Mouse (Mus musculus) testis, postnatal 14 days (tissue): ENCODE data around the gene Hoxd9.

ENCODE experiments used
- DNase-seq: peaks from one replicate; pipeline ENCODE4 v3.0.0; 2021; ENCODE audit warnings: low spot score

Gene Hoxd9

DNA sequence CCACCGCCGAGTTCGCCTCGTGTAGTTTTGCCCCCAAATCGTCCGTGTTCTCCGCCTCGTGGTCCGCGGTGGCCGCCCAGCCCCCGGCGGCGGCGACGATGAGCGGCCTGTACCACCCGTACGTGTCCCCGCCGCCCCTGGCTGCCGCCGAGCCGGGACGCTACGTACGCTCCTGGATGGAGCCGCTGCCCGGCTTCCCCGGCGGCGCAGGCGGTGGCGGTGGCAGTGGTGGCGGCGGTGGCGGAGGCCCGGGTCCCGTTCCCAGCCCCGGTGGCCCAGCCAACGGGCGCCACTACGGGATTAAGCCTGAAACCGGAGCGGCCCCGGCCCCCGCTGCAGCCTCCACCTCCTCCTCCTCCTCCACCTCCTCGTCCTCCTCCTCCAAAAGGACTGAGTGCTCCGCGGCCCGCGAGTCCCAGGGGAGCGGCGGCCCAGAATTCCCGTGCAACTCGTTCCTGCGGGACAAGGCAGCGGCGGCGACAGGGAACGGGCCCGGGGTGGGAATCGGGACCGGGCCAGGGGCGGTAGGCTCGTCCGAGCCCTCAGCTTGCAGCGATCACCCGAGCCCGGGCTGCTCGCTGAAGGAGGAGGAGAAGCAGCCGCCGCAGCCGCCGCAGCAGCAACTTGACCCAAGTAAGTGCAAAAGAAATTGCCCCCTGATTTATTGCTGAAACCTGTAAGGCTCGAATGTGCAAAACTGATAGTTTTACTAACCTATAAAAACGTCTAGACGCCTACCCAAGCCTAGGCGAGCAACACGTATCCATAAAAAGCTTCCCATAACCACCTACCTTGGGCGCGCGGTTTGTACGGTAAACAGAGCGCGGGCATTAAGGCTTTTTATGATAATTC is 900 bp downstream of the Hoxd9 start:
- DNase-seq: no peak

- DNase-seq: no peak
Observed at GRCm38 (mm10) chr2:74699053-74699430, 1.5 kb downstream of the Hoxd9 start.

GRCm38 (mm10) chr2:74699664-74700545 is 2.4 kb downstream of the Hoxd9 start:
- no peak for DNase-seq

- no peak for DNase-seq
Observed at GRCm38 (mm10) chr2:74700546-74701112, 3.1 kb downstream of the Hoxd9 start.

GRCm38 (mm10) chr2:74701949-74702819 is 4.7 kb downstream of the Hoxd9 start:
- peak; percentile 70 for DNase-seq

DNA sequence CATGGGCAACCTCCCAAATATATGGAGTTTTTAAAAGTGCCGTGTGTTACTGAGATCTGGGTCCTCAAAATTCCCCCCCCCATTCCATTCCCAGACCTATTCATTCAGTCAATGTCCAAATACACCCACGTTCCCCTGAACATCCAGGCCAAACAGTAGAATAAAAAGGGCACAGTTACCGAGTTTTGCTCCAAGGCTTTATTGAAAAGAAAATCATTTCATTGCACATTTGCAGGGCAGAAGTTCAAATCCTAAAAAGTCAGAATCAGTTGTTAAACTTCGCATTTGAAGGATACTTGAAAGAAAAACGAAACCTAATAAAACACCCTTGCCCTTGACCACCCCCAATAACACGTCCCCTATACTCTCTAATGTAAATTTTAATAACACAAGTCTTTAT is 5.3 kb downstream of the Hoxd9 start:
- DNase-seq: no peak

GRCm38 (mm10) chr2:74703317-74703716 is 5.8 kb downstream of the Hoxd9 start:
- no peak for DNase-seq

DNA sequence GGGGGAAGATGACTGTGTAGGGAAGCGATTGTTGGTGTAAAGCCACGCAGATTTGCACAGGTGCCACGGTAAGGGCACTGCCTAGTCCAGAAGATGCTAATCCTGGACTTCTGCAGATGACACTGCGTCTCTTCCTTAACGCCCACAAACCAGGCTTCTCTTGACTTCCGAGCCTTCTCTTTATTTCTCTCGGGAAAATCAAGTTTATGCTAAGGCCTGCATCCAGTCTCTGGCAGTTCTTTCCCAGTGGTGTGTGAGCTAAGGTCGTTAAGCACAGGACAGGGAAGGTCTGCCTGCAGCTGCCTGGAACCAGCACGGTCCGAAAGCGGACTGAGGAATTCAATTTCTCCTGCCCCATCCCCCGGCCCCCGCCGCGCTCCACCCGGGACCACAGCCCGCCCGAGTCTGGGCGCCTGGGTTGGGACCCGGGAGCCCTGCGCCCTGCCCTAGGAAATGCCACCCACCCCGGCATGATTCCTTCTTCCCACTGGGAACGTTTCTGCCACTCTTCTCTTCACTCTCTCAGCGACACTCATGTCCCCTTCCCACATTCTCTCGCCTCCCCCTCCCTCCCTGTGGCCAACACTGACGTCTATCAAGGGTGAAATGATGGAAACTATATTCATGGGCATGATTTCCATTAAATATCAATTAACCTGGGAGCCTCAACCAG is 6.3 kb downstream of the Hoxd9 start:
- DNase-seq: no peak

DNA sequence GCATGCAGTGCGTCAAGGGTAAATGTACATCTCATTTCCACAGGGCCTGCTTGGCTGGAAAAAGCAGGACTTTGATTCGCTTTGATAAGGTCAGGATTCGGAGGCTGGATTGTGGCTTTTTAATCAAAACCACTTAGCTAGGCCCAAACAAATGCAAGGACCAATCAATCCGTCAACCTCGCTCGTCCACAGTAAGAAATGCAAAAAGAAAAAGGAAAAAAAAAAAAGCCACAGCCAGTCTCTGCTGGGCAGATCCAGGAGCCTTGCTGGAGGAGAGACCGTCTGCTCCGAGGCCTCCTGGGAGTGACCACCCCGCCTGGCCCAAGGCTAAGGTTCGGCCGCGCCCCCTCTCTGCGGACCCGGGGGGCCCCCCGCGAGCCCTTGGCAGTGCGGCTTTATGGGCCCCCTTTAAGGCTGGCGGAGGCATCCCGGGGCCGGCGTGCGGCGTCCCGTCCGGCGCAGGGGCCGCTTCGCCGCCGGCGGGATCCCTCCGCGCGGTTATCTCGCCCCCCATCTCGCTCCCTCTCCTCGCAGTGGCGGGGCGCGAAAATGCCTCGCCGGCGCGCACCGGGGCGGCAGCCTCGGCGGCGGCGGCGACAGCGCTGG is 7.0 kb downstream of the Hoxd9 start, which contains the start of gene Hoxd8:
Hoxd8 (plus strand) TSS at position 223 of the 606 bp plus-strand sequence.
- DNase-seq: peak; percentile 89

DNA sequence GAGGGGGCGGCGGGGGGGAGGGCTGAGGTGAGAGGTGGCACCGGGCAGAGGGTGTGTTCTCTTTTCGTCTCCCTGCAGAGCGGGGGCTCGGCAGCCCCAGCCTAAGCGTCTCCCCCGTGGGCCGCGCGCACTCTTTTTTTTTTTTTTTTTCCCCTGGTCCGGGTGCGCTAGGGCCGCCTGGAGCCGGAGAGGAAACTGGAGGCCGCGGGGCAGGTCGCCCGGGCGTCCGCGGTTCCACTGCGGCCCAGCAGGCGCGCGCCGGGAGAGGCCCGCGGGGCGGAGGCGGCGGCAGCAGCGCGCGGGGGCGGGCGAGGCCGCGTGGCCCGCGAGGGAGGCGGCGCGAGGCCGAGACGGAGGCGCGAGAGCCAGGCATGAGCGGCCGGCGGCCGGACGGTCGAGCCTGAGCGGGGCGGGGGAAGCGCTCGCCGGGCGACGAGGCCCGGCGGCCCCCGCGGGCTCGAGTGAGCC is 7.5 kb downstream of the Hoxd9 start:
- DNase-seq: peak; percentile 78

DNA sequence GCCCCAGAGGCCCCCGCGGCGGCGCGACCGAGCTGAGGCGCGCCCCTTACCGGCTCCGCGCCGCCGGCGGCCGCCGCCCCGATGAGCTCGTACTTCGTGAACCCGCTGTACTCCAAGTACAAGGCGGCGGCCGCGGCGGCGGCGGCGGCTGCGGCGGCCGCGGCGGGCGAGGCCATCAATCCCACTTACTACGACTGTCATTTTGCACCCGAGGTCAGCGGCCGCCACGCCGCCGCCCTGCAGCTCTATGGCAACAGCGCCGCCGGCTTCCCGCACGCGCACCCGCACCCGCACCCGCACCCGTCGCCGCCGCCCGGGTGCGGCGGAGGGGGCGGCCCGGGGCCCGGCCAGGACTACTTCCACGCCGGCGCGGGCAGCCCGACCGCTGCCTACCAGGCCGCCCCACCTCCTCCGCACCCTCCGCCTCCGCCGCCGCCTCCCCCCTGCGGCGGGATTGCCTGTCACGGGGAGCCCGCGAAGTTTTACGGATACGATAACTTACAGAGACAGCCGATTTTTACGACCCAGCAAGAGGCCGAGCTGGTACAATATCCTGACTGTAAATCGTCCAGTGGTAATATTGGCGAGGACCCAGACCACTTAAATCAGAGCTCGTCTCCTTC is 8.1 kb downstream of the Hoxd9 start:
- DNase-seq: peak; percentile 71

DNA sequence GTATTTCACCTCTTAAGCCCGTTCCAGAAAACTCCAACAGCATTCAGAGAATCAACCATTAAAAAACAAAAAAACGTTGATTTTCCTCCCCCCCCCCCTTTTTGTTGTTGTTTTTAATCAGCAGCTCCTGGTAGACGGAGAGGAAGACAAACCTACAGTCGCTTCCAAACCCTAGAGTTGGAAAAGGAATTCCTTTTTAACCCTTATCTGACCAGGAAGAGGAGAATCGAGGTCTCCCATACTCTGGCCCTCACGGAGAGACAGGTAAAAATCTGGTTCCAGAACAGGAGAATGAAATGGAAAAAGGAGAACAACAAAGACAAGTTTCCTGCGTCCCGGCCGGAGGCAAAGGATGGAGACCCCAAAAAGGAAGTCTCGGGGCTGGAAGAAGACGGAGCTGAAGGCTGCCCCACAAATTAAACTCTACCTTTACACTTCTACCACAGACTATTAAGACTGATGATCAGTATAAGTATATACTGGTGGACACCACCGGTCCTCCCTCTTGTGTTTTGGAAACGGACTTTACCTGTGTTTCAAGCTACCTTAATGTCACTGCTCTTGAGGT is 8.9 kb downstream of the Hoxd9 start:
- DNase-seq: no peak

DNA sequence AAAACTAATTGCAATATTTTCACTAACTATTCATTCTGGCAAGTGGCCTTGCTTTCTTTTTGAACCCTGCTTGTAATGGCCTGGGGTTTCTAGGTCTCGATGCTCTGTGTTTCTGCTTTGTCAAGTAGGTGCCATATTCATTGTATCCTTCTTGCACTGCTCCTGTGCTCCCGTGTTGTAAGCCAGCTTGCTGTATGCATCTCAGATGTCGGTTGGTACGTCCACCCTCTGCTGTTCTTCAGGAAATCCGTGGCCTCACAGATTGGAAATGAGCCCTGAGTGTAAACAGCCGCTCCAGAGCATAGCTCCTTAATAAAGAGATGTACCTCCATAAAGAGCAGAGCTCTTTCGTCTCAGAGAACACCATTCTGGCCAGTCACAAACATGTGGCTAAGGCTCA is 10.1 kb downstream of the Hoxd9 start:
- no peak for DNase-seq

- no peak for DNase-seq
Observed at GRCm38 (mm10) chr2:74708676-74709075, 11.1 kb downstream of the Hoxd9 start.

DNA sequence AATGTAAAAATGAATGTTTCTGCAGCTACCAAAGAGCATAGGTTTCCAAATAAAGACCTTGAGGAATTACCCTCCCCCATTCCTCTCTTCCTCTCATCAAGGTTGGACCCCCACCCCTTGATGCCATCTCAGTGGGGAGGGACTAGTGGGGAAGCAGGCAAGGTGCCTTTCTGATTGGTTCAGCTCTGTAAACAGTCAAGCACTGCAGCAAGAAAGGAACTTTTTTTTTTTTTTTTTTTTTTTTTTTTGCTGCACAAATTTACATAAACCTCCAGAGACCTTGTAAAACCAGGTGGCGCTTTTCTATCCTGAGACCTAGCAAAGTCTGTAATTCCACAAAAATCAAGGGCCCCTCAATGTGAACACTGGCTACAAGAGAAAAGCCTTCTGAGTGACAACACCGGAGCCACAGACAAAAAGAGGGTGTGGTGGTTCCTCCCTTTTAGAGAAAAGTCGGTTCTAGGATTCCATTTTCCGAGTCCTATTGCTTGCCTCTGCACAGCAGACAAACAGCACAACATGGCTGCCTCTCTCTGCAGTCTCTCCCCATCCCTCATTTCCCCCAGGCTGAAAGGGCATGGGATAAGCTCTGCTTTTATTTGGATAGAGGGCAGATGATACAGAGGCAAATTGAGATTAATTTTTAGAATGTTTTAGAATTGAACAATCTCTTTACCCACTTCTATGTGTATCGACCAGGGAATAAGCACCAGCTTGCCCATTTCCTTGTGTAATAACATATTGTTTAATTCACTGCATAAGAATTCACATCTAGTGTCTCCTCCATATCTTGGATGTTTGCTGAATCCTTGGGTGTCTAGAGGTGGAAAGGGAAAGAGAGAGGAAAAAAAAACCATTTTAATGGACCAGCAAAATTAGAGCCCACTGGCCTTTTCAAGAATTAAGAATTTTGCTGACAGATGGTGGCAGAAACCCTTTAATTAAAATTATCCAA is 12.2 kb downstream of the Hoxd9 start:
- DNase-seq: no peak

DNA sequence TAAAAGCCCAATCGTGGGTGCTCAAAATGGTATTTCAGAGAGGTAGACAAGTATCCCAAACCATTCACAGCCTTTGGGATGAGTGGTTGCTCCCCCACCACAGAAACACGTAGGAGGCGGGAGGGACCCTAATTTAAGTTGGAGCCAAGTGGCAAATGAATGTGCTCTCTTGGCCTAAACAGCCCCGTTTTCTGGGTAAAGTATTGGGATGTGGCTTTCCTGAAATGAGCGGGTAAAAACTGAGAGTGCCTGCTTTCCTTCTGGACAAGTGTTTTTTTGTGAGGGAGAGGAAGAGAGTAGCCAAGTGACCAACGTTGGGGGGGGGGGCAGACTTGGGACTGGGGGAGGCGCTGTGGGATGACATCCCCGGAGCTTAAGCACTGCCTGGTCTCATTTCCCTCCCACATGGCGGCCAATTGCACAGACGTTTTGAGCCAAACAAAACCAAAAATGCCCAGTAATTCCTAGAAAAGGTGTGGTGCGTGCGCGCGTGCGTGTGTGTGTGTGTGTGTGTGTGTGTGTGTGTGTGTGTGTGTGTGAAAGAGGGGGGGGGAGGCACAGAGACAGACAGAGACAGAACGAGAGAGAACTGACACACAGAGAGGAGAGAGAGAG is 13.5 kb downstream of the Hoxd9 start:
- DNase-seq: no peak

- no peak for DNase-seq
Observed at GRCm38 (mm10) chr2:74711721-74712621, 14.4 kb downstream of the Hoxd9 start, which contains the start of the genes Hoxd3 and Hoxd4. TSS of gene Hoxd3 (plus strand) at chr2:74711927. TSS of gene Hoxd4 (plus strand) at chr2:74711929.
